Mouse (Mus musculus) left cerebral cortex, postnatal 14 days (tissue): ENCODE data around the gene Cct6b. TPM values are rescaled to one million over a fixed set of nuclear protein-coding genes. Genes with fewer than 3 reads are reported as not detected.
A peak's percentile ranks its signal among the peaks of the same experiment; 100 is the strongest.
"Not testable (repeated sequence)": the region's sequence is repeated elsewhere in the genome, so short reads cannot be mapped to it uniquely, and the experiment has no call there.

Experiments used
- DNase-seq, 2 experiments: peaks; one replicate each; pipeline ENCODE4 v3.0.0; 2021 to 2022; ENCODE audit warnings: low spot score in 2 of 2, mixed read lengths in 1 of 2
- intact Hi-C: fragments of 180-260 bp; cut with DNase I; formaldehyde crosslinking; loops from one replicate; pipeline ENCODE4 v1.15.1; 2025
- total RNA-seq, 2 experiments: library from RNA; stranded (reverse); gene quantifications; 2 replicates each; pipeline ENCODE4 v1.2.3; 2021

The Cct6b gene
- total RNA-seq, 2 experiments from 2014 or later, result 0.17 TPM; not detected in 1

- intact Hi-C loops, result no loop called here
- no peak for DNase-seq
Measured at GRCm38 (mm10) chr11:82712681-82713080, 51.4 kb downstream of the Cct6b start.

- intact Hi-C loops, result no loop called here
- DNase-seq, result no peak
Measured at GRCm38 (mm10) chr11:82708934-82709333, 55.2 kb downstream of the Cct6b start.

- intact Hi-C loops, result no loop called here
- DNase-seq, result no peak
Measured at GRCm38 (mm10) chr11:82705082-82705481, 59.0 kb downstream of the Cct6b start.

- intact Hi-C loops, result no loop called here
- DNase-seq, result no peak
Measured at GRCm38 (mm10) chr11:82699865-82700410, 64.2 kb downstream of the Cct6b start.

GRCm38 (mm10) chr11:82695930-82696329, 68.2 kb downstream of the Cct6b start:
- intact Hi-C loops, result no loop called here

GRCm38 (mm10) chr11:82694947-82695346, 69.2 kb downstream of the Cct6b start:
- DNase-seq, intact Hi-C loops: not testable (repeated sequence)

More at GRCm38 (mm10) chr11:82695930-82696329, 68.2 kb downstream of the Cct6b start:
- DNase-seq, result no peak

- DNase-seq, result peak in 1 of 2 experiments; percentile 25
- intact Hi-C loops, result no loop called here
Measured at GRCm38 (mm10) chr11:82692668-82693067, 71.5 kb downstream of the Cct6b start.

- intact Hi-C loops, result no loop called here
- no peak for DNase-seq
Measured at GRCm38 (mm10) chr11:82690476-82690875, 73.6 kb downstream of the Cct6b start.

GRCm38 (mm10) chr11:82687668-82688067, 76.5 kb downstream of the Cct6b start:
- intact Hi-C loops, result loop anchor here (5.0 to 10.0 kb wide), 2 partner anchors 300 to 453 kb away; partner anchors contain the start of gene Tmem132e

GRCm38 (mm10) chr11:82684676-82685075, 79.4 kb downstream of the Cct6b start:
- DNase-seq, result peak; percentile 71
- intact Hi-C loops, result loop anchor here (5.0 to 10.0 kb wide), 3 partner anchors 72 to 450 kb away; partner anchors contain the start of gene Tmem132e

More at GRCm38 (mm10) chr11:82687668-82688067, 76.5 kb downstream of the Cct6b start:
- DNase-seq, result peak in 1 of 2 experiments; percentile 42

GRCm38 (mm10) chr11:82683765-82684505, 80.2 kb downstream of the Cct6b start:
- DNase-seq, result peak; percentile 25 to 44
- intact Hi-C loops, result loop anchor here (5.0 to 10.0 kb wide), 2 partner anchors 72 to 449 kb away; no protein-coding TSS in a partner anchor

- intact Hi-C loops, result no loop called here
Measured at GRCm38 (mm10) chr11:82678561-82678960, 85.6 kb downstream of the Cct6b start.

More at GRCm38 (mm10) chr11:82678561-82678960, 85.6 kb downstream of the Cct6b start:
- DNase-seq, result no peak

Other genes with a start within 250 kb of the Cct6b start
- 10 to 100 TPM; 15.4 to 16.1 TPM for gene Zfp830, start within 50 bp of the Cct6b start, total RNA-seq
- gene Lig3, start 16.8 kb upstream of the Cct6b start, total RNA-seq, result 10 to 100 TPM; 27.3 to 30.2 TPM
- gene Rffl, start 106.9 kb upstream of the Cct6b start, total RNA-seq, result 1 to 10 TPM; 5.1 to 6.4 TPM
- gene Rad51d, start 126.3 kb upstream of the Cct6b start, total RNA-seq, result 10 to 100 TPM; 11.9 to 14.5 TPM
- not detected for gene Fndc8, start 127.8 kb upstream of the Cct6b start, total RNA-seq
- 10 to 100 TPM; 31.2 to 35.6 TPM for gene Nle1, start 144.1 kb upstream of the Cct6b start, total RNA-seq
- gene Unc45b, start 146.2 kb upstream of the Cct6b start, total RNA-seq, result 1 to 10 TPM; 2.9 to 4.3 TPM
- gene Slfn5, start 187.0 kb upstream of the Cct6b start, total RNA-seq, result 1 to 10 TPM; 4.0 to 5.0 TPM
- gene Slfn9, start 227.5 kb upstream of the Cct6b start, total RNA-seq, result under 1 TPM; 0.42 to 0.63 TPM